Mouse (Mus musculus): ENCODE data around the gene Fhl2. TPM values are rescaled to one million over a fixed set of nuclear protein-coding genes. Genes with fewer than 3 reads are reported as not detected.

Gene Fhl2
- polyA plus RNA-seq, 1 experiment from 2014 or later: 9.1 TPM

DNA sequence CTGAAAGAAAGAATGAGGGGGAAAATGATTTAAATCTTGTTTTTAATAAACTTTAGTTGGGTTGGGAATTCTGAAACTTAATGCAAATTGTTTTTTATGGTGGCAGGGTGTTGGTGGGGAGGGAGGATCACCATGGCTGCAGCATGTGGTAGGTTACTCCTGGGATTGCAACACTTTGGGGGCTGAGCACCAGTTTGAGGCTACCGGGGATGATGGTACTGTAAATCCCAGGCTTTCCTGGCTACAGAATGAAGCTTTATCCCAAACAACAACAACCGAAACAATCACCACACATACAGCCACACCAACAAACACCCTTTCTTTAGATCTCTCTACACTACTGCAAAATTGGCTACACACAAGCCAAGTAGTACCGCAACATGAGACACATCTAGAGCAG, 34.4 kb downstream of the Fhl2 start:
- H3K9me3 ChIP-seq (replicated peaks): no peaks in the 10 kb centered on the region
- peaks cover 18% of the 10 kb centered on the region for H3K27me3 ChIP-seq (ENCODE audit: low read depth, poor library complexity, severe bottlenecking)
- no peak overlapping the region for H3K4me3 ChIP-seq
- WGBS: 81% methylated on average over 3 of the region's 3 CpGs
- H3K36me3 ChIP-seq: no peaks in the 10 kb centered on the region
- no peak for DNase-seq (ENCODE audit: low spot score)
- H3K27ac ChIP-seq: no peak overlapping the region
- H3K4me1 ChIP-seq: peaks cover 15% of the 10 kb centered on the region

DNA sequence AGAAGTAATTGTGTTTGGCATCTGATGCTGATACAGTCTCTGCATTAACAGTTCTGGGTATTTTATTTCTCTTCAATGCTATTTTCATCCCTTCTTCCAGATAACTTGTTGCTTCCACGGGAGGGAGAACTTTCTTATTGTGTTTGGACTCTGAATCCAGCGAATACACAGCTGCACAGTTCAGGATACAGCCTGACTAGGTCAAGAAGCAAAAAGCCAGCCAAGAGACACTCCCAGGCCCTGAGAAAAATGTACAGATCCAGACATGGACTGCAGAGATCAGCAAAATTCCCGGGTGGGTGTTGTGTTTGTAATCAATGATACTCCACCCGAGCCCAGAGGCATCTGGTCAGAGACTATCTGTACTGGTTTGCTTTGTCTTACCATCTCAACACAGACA, 37.4 kb downstream of the Fhl2 start:
- DNase-seq (ENCODE audit: low spot score): no peak
- peaks cover 13% of the 10 kb centered on the region for H3K27me3 ChIP-seq (ENCODE audit: low read depth, poor library complexity, severe bottlenecking)
- H3K9me3 ChIP-seq (replicated peaks): no peaks in the 10 kb centered on the region
- no peak overlapping the region for H3K27ac ChIP-seq
- no peak overlapping the region for H3K4me3 ChIP-seq
- H3K4me1 ChIP-seq: peaks cover 15% of the 10 kb centered on the region
- WGBS: 92% methylated on average over 4 of the region's 4 CpGs
- H3K36me3 ChIP-seq: no peaks in the 10 kb centered on the region

DNA sequence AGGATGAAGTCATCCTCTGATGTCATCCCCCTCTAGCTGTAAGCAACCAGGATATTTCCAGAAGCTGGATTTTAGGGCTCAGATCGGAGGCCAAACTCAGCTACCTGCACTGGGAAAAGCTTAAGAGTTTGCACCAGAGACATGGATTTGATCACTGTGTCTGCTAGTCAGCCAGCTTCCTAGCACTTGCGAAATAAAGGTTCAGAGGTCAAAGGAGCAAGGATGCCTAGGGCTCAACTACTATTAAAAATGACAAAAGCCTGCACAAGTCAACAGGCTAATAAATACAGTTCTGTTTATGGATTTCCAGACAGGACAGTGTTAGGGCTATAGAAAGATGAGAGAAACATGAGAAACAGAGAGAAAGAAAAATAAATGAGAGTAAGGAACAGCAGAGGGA, 38.9 kb downstream of the Fhl2 start:
- 76% methylated on average over 2 of the region's 2 CpGs for WGBS
- H3K4me1 ChIP-seq: peaks cover 2% of the 10 kb centered on the region

DNA sequence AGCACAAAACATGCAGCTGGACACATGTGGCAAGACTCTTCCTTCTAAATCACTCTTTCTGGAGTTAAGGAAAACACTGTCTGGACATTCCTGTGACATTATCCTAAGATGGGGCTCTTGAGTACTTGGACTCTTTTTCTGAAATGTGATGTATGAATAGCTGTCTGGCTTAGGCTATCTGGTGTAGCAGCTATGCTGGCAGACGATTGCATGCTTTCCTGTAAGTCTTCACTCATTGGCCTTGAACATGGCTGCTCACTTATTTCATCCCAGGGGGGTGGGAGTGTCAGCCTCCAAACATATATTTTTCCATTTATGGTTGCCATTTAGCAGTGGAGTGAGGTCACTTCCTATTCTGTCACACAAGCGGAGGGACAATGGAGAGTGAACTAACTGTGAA, 42.3 kb downstream of the Fhl2 start:
- 90% methylated on average over 2 of the region's 2 CpGs for WGBS
- no peak overlapping the region for H3K27ac ChIP-seq
- H3K27me3 ChIP-seq (ENCODE audit: low read depth, poor library complexity, severe bottlenecking): no peaks in the 10 kb centered on the region
- no peak for DNase-seq (ENCODE audit: low spot score)
- H3K9me3 ChIP-seq (replicated peaks): no peaks in the 10 kb centered on the region
- no peak overlapping the region for H3K4me3 ChIP-seq
- no peaks in the 10 kb centered on the region for H3K36me3 ChIP-seq
- no peaks in the 10 kb centered on the region for H3K4me1 ChIP-seq

More for the DNA sequence above, 38.9 kb downstream of the Fhl2 start:
- no peak for DNase-seq (ENCODE audit: low spot score)
- no peak overlapping the region for H3K4me3 ChIP-seq
- H3K27ac ChIP-seq: no peak overlapping the region
- peaks cover 8% of the 10 kb centered on the region; the same call in 1 of the 2 replicates for H3K27me3 ChIP-seq (ENCODE audit: low read depth, poor library complexity, severe bottlenecking)
- no peaks in the 10 kb centered on the region for H3K36me3 ChIP-seq
- no peaks in the 10 kb centered on the region for H3K9me3 ChIP-seq (replicated peaks)

DNA sequence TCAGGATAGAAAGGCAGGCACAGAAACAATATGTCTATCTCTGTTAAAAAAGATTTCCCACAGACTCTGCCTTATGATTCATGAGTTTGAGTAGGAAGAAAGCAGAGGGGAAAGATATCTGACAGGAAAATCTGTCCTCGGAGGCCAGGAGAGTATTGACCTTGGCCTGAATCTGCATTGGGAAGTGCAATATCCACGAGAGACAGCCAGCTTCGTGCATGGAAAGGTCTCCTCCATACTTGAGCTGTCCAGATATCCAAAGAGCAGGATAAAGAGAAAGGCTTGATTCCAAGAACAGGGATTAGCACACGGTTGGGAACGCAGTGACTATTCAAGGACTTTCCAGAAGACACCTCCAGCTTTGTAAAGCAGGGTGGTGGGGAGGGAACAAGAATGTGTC, 43.2 kb downstream of the Fhl2 start:
- H3K4me1 ChIP-seq: no peaks in the 10 kb centered on the region
- DNase-seq (ENCODE audit: low spot score): no peak
- no peaks in the 10 kb centered on the region for H3K9me3 ChIP-seq (replicated peaks)
- H3K4me3 ChIP-seq: no peak overlapping the region
- H3K36me3 ChIP-seq: no peaks in the 10 kb centered on the region
- 86% methylated on average over 5 of the region's 5 CpGs for WGBS
- no peaks in the 10 kb centered on the region for H3K27me3 ChIP-seq (ENCODE audit: low read depth, poor library complexity, severe bottlenecking)
- no peak overlapping the region for H3K27ac ChIP-seq

DNA sequence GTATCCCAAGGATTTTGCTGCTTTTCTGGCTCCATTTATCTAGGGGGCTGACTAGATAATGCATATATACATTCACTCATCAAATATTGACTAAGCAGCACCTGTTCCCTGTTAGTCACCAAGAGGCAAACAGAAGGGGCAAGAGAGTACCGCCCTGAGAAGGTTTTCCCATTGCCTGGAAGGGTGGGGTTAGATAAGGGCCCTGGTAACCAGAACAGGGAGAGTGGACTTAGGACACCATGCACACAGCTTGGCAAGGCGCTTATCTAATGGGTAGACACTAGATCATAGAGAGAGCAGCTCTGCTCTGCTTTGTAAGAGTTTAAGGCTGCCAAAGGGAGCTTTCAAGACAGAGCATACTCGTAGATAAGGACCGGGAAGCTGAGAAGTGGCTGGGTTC, 44.2 kb downstream of the Fhl2 start:
- no peak for DNase-seq (ENCODE audit: low spot score)
- Histone ChIP-seq H3K4me3 (no peak overlapping the region), H3K4me1 (no peaks in the 10 kb centered on the region), H3K27me3 (ENCODE audit: low read depth, poor library complexity, severe bottlenecking) (no peaks in the 10 kb centered on the region), H3K36me3 (no peaks in the 10 kb centered on the region), H3K27ac (no peak overlapping the region), H3K9me3 (replicated peaks) (no peaks in the 10 kb centered on the region)
- 89% methylated on average over 4 of the region's 4 CpGs for WGBS

DNA sequence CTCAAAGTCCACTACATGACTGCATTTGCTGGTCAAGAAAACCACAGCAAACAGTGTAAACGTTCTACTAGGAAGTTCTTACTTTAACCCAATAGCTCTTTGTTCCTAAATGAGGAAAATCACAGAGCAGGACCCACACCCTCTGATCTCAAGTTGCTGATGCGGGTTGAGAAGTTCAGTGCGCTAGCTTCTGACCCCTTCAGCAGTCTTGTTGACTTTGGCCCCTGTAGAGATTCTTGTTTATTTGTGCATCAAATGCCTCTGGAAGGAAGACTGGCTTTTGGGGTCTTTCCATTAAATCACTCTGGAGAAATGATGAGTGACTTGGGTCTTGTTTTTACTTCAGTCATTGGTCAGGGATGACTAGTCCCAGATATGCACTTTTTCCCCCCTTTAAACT, 46.6 kb downstream of the Fhl2 start:
- Histone ChIP-seq H3K9me3 (replicated peaks) (no peaks in the 10 kb centered on the region), H3K27me3 (ENCODE audit: low read depth, poor library complexity, severe bottlenecking) (no peaks in the 10 kb centered on the region), H3K27ac (no peak overlapping the region), H3K4me1 (no peaks in the 10 kb centered on the region), H3K4me3 (no peak overlapping the region), H3K36me3 (no peaks in the 10 kb centered on the region)
- WGBS: 75% methylated on average over 3 of the region's 3 CpGs
- no peak for DNase-seq (ENCODE audit: low spot score)

DNA sequence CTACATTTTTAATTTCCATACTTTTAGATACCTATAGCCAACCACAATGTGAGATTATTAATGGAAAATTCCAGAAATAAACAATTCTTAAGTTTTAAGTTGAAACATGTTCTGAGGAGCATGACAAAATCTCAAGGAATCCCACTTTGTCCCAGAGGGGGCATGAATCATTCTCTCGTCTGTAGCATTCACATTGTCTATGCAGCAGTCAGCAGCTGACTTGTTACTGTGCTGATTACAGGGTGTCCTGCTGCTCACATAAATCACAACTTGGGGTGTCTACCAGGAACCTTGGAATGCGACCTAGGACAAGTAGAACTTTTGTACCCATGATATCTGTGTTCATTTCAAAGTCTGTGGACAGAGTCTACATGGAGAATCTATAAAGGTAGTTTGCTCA, 49.3 kb downstream of the Fhl2 start:
- WGBS: 70% methylated on average over 2 of the region's 2 CpGs
- Histone ChIP-seq H3K27me3 (ENCODE audit: low read depth, poor library complexity, severe bottlenecking) (no peaks in the 10 kb centered on the region), H3K9me3 (replicated peaks) (no peaks in the 10 kb centered on the region), H3K27ac (no peak overlapping the region), H3K4me1 (no peaks in the 10 kb centered on the region), H3K36me3 (no peaks in the 10 kb centered on the region), H3K4me3 (no peak overlapping the region)
- DNase-seq (ENCODE audit: low spot score): no peak

DNA sequence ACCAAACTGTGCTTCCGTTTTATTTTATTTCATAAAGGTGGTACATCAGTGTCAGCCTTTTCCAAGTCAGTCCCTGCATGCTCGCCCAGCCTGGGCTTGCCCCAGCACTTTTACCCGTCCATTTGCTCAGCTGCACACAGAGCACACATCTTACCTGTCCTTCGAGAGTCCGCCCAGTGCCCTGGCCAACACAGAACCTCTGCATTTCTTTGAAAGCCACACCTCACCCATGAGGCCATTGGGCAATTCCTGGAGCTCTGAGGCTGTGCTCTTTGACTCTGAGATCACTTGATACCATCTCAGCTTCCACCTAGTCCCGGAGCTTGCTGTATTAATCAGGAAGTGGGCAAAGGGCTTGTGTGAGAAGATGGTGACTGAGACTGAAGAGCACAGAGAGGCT, 51.4 kb downstream of the Fhl2 start:
- no peak for DNase-seq (ENCODE audit: low spot score)
- no peaks in the 10 kb centered on the region for H3K36me3 ChIP-seq

DNA sequence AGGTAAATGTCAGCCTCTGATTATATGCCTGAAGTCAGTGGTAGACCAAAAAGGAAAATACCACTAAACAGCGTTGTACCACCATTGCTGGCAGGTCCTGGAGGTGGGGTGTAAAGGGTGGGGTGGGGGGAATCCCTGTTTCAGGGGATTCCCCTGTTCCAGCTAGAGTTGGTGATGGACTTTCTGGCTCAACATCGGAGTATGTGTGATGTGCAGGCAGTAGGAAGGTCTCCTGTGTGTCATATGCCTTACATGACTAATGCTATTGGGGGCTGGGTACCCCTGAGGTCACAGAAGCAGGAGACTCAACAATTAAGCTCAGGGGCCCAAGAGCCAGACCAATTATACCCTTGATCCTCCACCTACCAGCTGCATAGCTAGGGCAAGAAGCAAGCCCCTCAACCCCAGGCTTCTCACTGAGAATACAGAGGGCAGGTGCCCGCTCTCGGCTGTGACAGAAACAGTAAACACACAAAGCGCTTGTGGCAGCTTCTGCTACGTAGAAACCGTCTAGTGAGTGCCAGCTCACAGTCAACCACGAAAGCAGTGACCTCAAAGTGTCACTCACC, 52.4 kb downstream of the Fhl2 start:
- H3K27me3 ChIP-seq (ENCODE audit: low read depth, poor library complexity, severe bottlenecking): no peaks in the 10 kb centered on the region
- WGBS: 89% methylated on average over 8 of the region's 8 CpGs
- H3K27ac ChIP-seq: no peak overlapping the region
- H3K36me3 ChIP-seq: no peaks in the 10 kb centered on the region
- H3K9me3 ChIP-seq (replicated peaks): no peaks in the 10 kb centered on the region
- H3K4me1 ChIP-seq: no peaks in the 10 kb centered on the region
- no peak overlapping the region for H3K4me3 ChIP-seq
- DNase-seq (ENCODE audit: low spot score): no peak

More for the DNA sequence above, 51.4 kb downstream of the Fhl2 start:
- H3K4me1 ChIP-seq: no peaks in the 10 kb centered on the region
- H3K4me3 ChIP-seq: no peak overlapping the region
- 92% methylated on average over 6 of the region's 6 CpGs for WGBS
- H3K9me3 ChIP-seq (replicated peaks): no peaks in the 10 kb centered on the region
- no peak overlapping the region for H3K27ac ChIP-seq
- H3K27me3 ChIP-seq (ENCODE audit: low read depth, poor library complexity, severe bottlenecking): no peaks in the 10 kb centered on the region

DNA sequence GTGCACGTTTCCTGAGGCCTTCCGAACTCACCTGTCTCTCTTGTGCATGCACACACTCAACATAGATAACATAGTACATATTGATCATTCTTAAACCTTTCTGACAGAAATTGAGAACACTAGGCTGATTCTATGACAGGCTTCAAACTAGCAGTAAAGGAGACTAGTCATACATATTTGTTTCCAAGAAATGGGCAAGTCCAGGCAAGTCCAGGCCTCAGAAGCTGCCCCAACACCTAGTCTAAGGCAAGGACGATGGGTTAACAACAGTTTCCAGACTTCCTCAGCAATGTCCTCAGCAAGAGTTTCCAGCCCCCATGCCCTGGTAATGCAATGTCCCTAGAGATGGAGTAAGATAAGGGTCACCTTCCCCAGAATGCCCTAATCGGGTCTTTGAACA, 53.0 kb downstream of the Fhl2 start:
- no peaks in the 10 kb centered on the region for H3K9me3 ChIP-seq (replicated peaks)

DNA sequence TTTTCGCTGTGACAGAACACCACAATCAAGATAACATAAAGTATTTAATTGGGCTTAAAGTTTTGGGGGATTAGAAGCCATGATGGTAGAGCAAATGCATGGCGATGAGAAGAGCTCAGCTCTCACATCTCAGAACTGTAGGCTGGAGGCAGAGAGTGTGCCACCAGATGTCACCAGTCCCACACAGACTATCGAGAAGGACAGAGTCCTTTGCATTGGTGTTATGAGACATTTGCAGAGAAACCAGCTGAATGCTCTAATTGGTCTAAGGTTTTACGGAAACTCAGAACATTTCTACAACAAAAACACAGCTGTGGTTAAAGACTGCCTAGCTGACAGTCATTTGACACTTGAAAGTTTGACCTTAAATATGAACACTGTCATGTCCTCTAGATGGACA, 53.5 kb downstream of the Fhl2 start:
- Histone ChIP-seq H3K27ac (no peak overlapping the region), H3K4me1 (no peaks in the 10 kb centered on the region), H3K36me3 (no peaks in the 10 kb centered on the region), H3K27me3 (ENCODE audit: low read depth, poor library complexity, severe bottlenecking) (no peaks in the 10 kb centered on the region), H3K4me3 (no peak overlapping the region), H3K9me3 (replicated peaks) (no peaks in the 10 kb centered on the region)
- WGBS: 88% methylated on average over 4 of the region's 4 CpGs
- no peak for DNase-seq (ENCODE audit: low spot score)

More for the DNA sequence above, 53.0 kb downstream of the Fhl2 start:
- 93% methylated on average over 4 of the region's 4 CpGs for WGBS
- H3K4me1 ChIP-seq: no peaks in the 10 kb centered on the region
- no peaks in the 10 kb centered on the region for H3K36me3 ChIP-seq
- no peak overlapping the region for H3K4me3 ChIP-seq
- DNase-seq (ENCODE audit: low spot score): no peak
- no peak overlapping the region for H3K27ac ChIP-seq
- no peaks in the 10 kb centered on the region for H3K27me3 ChIP-seq (ENCODE audit: low read depth, poor library complexity, severe bottlenecking)

DNA sequence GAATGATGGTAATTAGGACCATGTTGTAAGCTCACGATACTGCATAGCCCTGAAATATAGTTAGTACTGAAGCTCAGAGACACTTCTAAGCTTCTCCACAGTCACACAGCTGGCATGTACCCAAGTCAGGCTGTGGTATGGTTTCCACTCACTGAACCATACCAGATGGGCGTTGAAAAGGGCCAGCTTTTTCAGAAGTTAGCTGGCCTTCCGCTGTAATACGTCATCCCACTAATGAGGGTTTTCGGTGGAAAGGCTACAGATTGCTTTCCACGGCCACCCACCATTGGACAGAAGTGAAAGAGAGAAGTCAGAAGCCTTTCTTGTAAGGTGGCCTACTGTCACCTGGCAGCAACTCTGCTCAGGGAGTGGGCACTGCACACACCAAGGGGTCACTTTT, 53.9 kb downstream of the Fhl2 start:
- Histone ChIP-seq H3K36me3 (no peaks in the 10 kb centered on the region), H3K9me3 (replicated peaks) (no peaks in the 10 kb centered on the region), H3K27ac (no peak overlapping the region), H3K4me1 (no peaks in the 10 kb centered on the region), H3K27me3 (ENCODE audit: low read depth, poor library complexity, severe bottlenecking) (no peaks in the 10 kb centered on the region), H3K4me3 (no peak overlapping the region)
- WGBS: 80% methylated on average over 6 of the region's 6 CpGs
- no peak for DNase-seq (ENCODE audit: low spot score)

DNA sequence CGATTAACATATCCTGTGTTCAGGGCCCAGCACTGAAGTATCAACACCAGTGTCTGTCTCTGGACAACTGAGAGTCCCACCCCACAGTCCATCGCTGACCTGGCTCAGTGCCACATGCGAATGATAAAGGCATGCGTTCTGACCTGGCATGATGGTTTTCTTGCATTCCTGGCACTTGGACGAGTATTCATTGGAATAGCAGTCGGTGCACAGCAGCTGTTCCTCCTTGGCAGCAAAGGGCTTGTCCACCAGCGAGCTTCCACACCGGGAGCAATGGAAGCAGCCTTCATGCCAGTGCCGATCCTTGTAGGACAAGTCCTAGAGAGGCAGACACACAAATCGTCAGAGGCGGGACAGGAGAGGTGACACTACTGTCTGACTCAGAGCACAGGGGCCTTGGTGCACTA, 55.2 kb downstream of the Fhl2 start:
- no peak for DNase-seq (ENCODE audit: low spot score)
- H3K27me3 ChIP-seq (ENCODE audit: low read depth, poor library complexity, severe bottlenecking): no peaks in the 10 kb centered on the region
- no peak overlapping the region for H3K27ac ChIP-seq
- H3K36me3 ChIP-seq: 0 out of 2 replicates have a peak, but pooled peaks cover 2% of the 10 kb centered on the region
- no peaks in the 10 kb centered on the region for H3K9me3 ChIP-seq (replicated peaks)
- no peak overlapping the region for H3K4me3 ChIP-seq
- 0 out of 2 replicates have a peak, but pooled peaks cover 2% of the 10 kb centered on the region for H3K4me1 ChIP-seq
- WGBS: 89% methylated on average over 11 of the region's 11 CpGs

Data from limb, embryonic 10.5 days (tissue).